1 mouse cellular context compared by ENCODE assay signal in the genomic region with DNA sequence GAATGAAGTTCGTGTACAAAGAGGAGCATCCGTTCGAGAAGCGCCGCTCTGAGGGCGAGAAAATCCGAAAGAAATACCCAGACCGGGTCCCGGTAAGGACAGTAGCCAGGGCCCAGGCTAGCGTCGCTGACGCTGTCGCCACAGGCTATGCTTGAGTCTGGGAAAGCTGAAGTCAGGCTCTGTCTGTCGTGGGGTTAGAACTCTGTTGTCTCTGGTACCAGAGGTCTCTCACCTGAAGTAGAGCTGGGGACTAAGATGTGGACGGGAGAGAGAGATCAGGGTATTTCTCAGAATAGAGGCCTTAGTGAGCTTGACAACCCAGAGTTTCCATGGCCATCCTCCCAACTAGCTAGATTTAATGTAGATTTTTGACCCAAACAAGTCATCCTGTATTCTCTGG.
A peak's percentile ranks its signal among the peaks of the same experiment; 100 is the strongest.
TF ChIP-seq lines count a peak whose summit lies in the region.

No protein-coding gene starts in this region.

TF ChIP-seq in CH12.LX, 34 proteins besides CTCF, POLR2A, EP300 and RAD21:
- TF ChIP-seq MEF2A (IDR thresholded peaks at IDR 0.05; ENCODE audit: borderline replicate concordance, low read depth, low read length) (no peak), HCFC1 (IDR thresholded peaks at IDR 0.05; ENCODE audit: low read depth, low read length) (peak; percentile 51), SIN3A (IDR thresholded peaks at IDR 0.05; ENCODE audit: low read length) (no peak), MXI1 (IDR thresholded peaks at IDR 0.05; ENCODE audit: low read depth, low read length) (no peak; the same call in 1 of the 2 replicates), IRF4 (IDR thresholded peaks at IDR 0.05; ENCODE audit: low read depth, low read length) (peak; percentile 34; the same call in 1 of the 2 replicates), KAT2A (IDR thresholded peaks at IDR 0.05; ENCODE audit: insufficient replicate concordance, low read length) (0 out of 2 replicates have a peak, but pooled peaks have one; percentile 56), MAZ (IDR thresholded peaks at IDR 0.05; ENCODE audit: low read depth, low read length) (0 out of 2 replicates have a peak, but pooled peaks have one; percentile 52)
TF ChIP-seq in CH12.LX: peak in this region for 4.
